Mouse (Mus musculus) frontal cortex, postnatal 25 days (tissue): Measurements from ENCODE around the gene Bach2.

ENCODE experiments used
- DNase-seq, 2 experiments: peaks; one replicate each; pipeline ENCODE4 v3.0.0; 2022; ENCODE audit warnings: low spot score in 2 of 2

Gene Bach2

GRCm38 (mm10) chr4:32225191-32225590 is 13.4 kb upstream of the Bach2 start:
- DNase-seq: no peak

GRCm38 (mm10) chr4:32227970-32228557 is 10.5 kb upstream of the Bach2 start:
- DNase-seq: no peak

- DNase-seq: no peak
Observed at GRCm38 (mm10) chr4:32229266-32229665, 9.3 kb upstream of the Bach2 start.

DNA sequence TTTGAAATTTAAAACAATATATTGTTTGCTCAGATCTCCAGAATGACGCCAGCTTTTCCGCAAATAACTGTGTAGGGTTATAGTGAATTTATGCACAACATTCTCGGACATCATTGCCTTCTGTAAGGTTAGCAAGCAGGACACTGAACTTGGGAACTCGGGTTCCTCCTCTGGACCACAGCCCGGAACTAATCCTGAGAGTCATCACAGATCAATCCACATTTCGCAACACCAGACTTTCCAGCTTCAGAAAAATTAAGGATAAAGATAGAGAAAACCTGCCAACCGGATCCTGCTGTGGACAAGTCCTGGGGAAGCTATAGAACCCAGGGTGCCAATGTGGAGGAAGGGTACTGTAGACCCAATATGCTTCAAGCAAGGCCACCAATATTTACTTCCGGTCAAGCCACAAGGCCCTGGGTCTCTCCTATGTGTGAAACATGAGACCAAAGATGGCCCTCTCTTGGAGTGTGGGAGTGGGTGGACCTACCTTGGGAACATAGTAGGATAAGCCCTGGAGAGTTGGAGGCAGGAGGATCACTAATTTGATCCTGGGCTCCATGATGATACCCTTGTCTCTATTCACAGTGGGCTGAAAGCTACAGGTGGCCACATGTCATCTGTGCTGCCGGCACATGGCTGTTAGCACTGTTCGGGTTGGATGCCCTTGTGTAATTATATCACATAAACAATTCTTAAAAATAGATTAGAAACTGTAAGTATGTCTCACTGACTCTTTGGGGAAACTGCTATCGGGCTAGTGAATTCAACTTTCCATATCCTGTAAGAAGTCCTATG is 7.1 kb upstream of the Bach2 start:
- no peak for DNase-seq

DNA sequence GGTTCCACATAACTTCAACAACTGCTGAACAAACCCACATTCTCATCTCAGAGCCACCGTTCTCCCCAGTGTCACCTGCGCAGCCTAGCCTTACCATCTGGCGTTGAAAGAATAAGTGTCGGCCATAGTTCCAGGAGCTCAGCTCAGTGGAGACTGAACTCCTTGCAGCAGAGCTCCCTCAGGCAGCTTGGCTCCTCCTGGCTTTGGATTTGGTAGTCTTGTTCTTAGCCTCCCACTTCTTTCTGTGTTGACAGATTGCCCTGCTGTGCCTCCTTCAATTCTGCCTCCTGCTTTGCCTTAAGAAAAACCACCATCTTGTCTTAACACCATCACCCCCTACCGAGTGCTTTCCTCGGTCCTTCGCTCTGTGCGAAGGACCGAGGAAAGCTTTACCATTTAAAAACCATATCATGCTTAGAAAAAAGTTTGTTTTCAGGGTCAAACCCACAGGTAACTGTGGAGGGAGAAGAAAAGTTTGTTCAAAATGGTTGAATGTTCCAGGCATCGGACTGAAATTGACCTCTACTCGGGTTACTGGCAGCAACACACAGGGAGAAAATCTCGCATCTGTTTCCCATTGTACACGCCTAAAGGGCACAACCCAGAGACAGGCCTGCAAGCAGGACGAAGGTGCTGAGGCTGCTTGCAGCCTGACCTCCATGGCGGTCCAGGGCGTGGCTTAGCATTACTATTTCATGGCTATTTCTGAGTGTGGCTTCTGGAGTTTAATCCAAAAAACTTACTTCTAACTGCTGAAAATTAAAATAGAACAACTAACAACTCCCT is 2.5 kb upstream of the Bach2 start:
- no peak for DNase-seq

GRCm38 (mm10) chr4:32238921-32239748 is 531 bp downstream of the Bach2 start:
- DNase-seq: peak; percentile 28 to 42

DNA sequence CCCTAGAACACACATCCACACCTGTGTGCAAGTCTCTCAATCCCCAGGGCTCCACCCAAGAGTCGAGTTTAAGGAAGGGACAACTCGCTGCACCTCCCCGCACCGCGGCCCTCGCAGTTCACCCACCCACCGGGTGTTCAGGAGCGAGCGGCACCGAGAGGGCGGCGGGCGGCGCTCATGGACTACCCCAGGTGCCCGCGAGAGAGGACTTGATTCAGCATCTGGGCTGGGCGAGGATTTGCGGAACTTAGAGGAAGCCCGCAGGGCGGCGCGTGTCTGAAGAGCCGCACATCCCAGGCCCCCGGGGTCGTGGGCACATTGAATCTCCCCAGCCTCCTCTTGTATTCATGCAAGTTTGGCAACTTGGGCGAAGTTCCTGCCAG is 1.1 kb downstream of the Bach2 start:
- DNase-seq: peak; percentile 51 to 59

DNA sequence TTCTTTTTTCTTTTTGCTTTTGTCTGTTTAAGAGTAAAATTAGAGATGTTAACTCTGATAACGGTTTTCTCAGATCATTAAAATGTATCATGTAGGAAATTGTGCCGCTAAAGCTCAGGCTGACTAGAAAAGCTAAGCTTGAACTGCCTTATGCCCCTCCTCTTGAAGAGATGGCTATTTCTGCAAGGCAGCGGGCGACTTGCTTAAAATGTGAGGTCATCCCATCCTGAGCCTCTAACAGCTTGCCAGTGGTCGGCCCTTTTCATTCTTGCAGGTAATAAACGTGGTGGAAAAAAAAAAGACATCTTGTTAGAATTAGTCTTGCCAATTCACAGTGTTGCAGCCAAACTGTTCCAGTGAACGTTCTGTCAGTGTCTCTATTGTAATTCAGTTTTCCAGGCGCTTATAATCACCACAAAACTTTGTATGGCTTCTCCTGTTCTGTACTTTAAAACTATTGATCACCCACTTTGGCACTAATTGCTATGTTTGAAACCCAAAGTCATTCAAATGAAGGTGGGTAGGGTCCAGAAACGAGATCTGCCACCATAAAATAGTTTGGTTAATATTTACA is 1.9 kb downstream of the Bach2 start:
- DNase-seq: no peak

DNA sequence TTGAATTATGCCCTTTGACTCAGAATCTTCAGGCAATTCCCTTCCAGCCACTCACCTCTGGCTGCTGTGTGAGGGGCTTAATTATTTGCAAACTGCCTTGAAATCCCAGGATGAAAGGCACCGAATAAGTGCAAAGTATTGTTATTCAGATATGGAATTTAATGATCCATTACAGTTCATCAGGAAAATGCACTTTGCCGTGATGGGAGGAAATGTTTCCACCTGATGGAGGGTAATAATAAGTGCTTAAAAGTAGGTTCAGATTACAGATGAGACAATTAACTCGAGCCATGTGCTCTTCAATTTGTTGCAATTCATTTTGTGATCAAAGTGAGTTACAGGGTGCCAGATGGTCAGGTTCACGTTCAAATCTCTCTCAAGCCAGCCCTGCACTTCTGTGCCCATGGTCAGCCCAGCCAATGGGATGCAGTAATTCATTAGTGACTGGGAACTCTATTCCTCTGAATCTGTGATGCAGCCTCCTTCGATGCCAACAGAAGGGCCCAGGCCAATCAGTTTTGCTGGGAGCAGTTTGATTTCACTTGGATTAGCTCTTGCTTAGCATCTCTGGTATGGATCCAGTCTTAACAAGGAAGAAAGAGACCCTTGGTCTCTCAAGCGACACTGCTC is 2.9 kb downstream of the Bach2 start:
- DNase-seq: no peak

DNA sequence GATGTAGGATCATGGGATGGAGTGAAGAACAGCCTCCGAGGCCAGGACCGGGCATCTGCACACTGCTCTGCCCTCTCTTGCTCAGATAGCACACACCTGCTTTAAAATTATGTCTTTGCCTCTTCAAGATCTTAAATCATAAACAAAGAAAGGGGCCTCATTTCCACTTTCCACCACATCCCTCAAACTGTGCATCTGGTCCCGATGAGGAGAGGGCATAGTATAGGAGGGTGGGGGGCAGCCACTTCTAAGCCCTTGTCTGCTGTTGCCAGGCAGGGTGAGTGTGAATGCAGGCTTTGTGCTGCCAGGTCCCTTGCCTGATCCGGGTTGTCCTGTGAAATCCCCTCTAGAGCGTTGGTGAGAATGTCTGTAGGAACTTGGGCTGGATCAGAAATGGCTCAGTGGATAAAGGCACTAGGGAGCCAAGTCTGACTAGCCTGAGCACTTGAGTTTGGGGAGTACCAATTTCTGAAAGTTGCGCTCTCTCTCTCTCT is 3.6 kb downstream of the Bach2 start:
- DNase-seq: no peak

DNA sequence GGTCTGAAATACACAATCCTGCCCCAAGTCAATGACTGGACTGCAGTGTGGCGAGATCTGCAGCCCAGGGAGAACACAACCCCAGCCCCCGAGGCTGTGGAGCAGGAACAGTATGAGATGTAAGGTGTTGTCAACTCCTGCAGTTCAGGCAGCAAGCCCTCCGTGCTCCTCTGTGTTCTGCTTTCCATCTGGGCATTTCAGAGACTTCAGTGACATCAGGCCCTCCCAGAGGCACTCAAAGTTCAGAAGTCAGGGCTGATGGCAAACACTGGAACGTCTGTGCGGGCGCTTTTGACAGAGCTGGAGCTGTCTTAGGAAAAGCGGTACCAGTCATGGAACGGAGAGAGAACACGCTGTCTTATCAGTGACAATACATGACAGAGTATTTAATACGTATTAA is 4.9 kb downstream of the Bach2 start:
- DNase-seq: no peak

DNA sequence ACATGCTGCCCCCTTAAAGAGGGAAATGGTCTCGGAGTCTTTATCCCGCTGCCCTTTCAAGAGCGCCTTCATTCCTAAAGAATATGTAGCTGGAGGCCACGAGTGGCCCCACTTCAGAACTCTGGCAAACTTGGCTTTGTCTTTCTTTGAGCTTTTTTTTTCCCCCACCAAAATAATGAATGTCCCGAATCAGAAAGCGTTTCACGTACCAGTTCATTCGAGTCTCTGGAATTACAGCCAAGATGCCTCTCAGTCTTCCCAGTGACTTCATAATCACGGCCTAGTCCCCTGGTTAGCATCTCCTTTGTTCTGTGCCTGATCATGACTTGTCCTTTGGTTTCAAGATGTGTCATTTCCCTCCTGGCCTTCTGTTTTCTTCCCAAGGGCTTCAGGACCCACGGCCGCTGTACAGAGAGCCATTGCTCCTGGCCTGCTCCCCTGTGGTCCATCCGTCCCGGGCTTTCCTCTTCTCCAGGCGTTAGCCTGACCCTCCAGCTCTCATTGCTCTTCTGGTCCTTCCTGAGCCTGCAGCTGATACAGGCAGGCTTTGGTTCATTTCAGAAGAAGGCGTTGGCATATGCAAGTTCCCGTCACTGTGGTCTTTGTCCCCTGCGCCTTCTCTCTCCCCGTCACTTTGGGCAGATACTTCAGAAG is 5.6 kb downstream of the Bach2 start:
- no peak for DNase-seq

- DNase-seq: no peak
Observed at GRCm38 (mm10) chr4:32245586-32245985, 7.0 kb downstream of the Bach2 start.

GRCm38 (mm10) chr4:32246020-32246419 is 7.4 kb downstream of the Bach2 start:
- no peak for DNase-seq

DNA sequence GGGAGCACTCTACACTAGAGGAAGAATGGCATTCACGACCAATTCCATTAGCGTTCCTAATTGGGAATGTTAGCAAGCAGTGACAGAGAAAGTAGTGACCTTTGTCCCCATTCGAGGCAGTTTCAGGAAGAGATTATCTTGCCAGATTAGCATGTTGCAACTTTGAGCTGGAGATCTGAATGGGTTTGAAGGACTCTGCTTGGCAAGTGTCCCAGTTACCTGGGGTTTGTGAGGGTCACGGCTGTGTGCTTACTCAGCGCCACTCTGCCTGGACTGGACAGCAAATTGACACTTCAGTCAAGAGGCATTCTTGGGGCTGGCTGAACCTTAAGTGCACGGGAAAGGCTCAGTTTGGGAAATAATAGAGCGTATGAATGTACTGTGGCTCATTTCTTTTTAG is 8.2 kb downstream of the Bach2 start:
- no peak for DNase-seq

GRCm38 (mm10) chr4:32247463-32248113 is 9.0 kb downstream of the Bach2 start:
- DNase-seq: no peak

- DNase-seq: peak; percentile 67 to 69
Observed at GRCm38 (mm10) chr4:32248236-32248635, 9.6 kb downstream of the Bach2 start.

DNA sequence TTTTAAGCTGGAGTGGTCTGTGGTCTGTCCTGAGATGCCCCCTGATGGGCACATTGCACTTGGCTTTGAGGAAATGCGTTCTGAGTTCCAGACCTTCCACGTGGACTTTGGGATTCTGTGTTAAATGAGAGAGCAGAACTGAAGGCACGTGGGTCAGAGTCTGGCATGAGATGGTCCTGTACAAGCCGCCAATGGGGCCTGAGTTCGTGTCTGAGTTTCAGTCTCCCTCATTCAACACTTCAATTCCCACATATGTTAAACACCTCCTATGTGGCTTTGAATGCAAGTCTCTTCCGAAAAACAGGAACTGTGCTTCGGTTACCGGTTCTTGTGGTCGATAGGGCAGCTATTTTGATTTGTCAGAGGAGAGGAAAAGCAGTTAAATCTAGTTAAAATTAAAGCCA is 10.4 kb downstream of the Bach2 start:
- DNase-seq: no peak

- no peak for DNase-seq
Observed at GRCm38 (mm10) chr4:32249748-32250332, 11.2 kb downstream of the Bach2 start.
